Mouse (Mus musculus): ENCODE results near the gene 1700122O11Rik. TPM values are rescaled to one million over a fixed set of nuclear protein-coding genes. Genes with fewer than 3 reads are reported as not detected.

1700122O11Rik gene
- polyA plus RNA-seq, 1 experiment from 2014 or later: not detected

- Histone ChIP-seq H3K27ac (ENCODE audit: low read depth, low read length) (no peak overlapping the region), H3K4me2 (ENCODE audit: low read depth, low read length) (peak overlapping the region; percentile 67), H3K27me3 (ENCODE audit: control insufficient read depth, insufficient read depth, low read length) (no peaks in the 10 kb centered on the region), H3K9ac (replicated peaks; ENCODE audit: low read depth, low read length) (peak overlapping the region; percentile 41; the same call in 1 of the 2 replicates), H3K4me1 (ENCODE audit: control insufficient read depth, insufficient read depth, low read length) (peaks cover 16% of the 10 kb centered on the region), H3K4me3 (ENCODE audit: low read depth, low read length) (peak overlapping the region; percentile 22), H3K36me3 (ENCODE audit: control insufficient read depth, insufficient read depth, low read length) (no peaks in the 10 kb centered on the region), H3K9me3 (ENCODE audit: control insufficient read depth, low read length) (no peaks in the 10 kb centered on the region)
- WGBS: 5% methylated on average over 35 of the region's 42 CpGs
- ATAC-seq (ENCODE audit: low read depth): peak; percentile 74
Measured at GRCm38 (mm10) chr17:48031521-48032430, 6.3 kb downstream of the 1700122O11Rik start.

- no peak for ATAC-seq (ENCODE audit: low read depth)
- Histone ChIP-seq H3K9me3 (ENCODE audit: control insufficient read depth, low read length) (no peaks in the 10 kb centered on the region), H3K27ac (ENCODE audit: low read depth, low read length) (no peak overlapping the region), H3K27me3 (ENCODE audit: control insufficient read depth, insufficient read depth, low read length) (no peaks in the 10 kb centered on the region), H3K4me1 (ENCODE audit: control insufficient read depth, insufficient read depth, low read length) (peaks cover 16% of the 10 kb centered on the region), H3K36me3 (ENCODE audit: control insufficient read depth, insufficient read depth, low read length) (no peaks in the 10 kb centered on the region), H3K4me3 (ENCODE audit: low read depth, low read length) (no peak overlapping the region), H3K4me2 (ENCODE audit: low read depth, low read length) (no peak overlapping the region), H3K9ac (replicated peaks; ENCODE audit: low read depth, low read length) (no peak overlapping the region)
- WGBS: 10% methylated on average over 12 of the region's 12 CpGs
Measured at GRCm38 (mm10) chr17:48029241-48029640, 8.9 kb downstream of the 1700122O11Rik start.

GRCm38 (mm10) chr17:48028250-48028649, 9.8 kb downstream of the 1700122O11Rik start:
- WGBS: 81% methylated on average over 5 of the region's 5 CpGs
- Histone ChIP-seq H3K36me3 (ENCODE audit: control insufficient read depth, insufficient read depth, low read length) (no peaks in the 10 kb centered on the region), H3K27ac (ENCODE audit: low read depth, low read length) (no peak overlapping the region), H3K4me1 (ENCODE audit: control insufficient read depth, insufficient read depth, low read length) (peaks cover 16% of the 10 kb centered on the region), H3K27me3 (ENCODE audit: control insufficient read depth, insufficient read depth, low read length) (no peaks in the 10 kb centered on the region), H3K9me3 (ENCODE audit: control insufficient read depth, low read length) (no peaks in the 10 kb centered on the region), H3K4me3 (ENCODE audit: low read depth, low read length) (no peak overlapping the region), H3K4me2 (ENCODE audit: low read depth, low read length) (no peak overlapping the region), H3K9ac (replicated peaks; ENCODE audit: low read depth, low read length) (no peak overlapping the region)
- ATAC-seq (ENCODE audit: low read depth): no peak

GRCm38 (mm10) chr17:48027677-48028076, 10.4 kb downstream of the 1700122O11Rik start:
- H3K27me3 ChIP-seq (ENCODE audit: control insufficient read depth, insufficient read depth, low read length): no peaks in the 10 kb centered on the region
- WGBS: 43% methylated on average over 6 of the region's 6 CpGs
- H3K4me2 ChIP-seq (ENCODE audit: low read depth, low read length): no peak overlapping the region
- H3K4me1 ChIP-seq (ENCODE audit: control insufficient read depth, insufficient read depth, low read length): peaks cover 16% of the 10 kb centered on the region
- H3K4me3 ChIP-seq (ENCODE audit: low read depth, low read length): no peak overlapping the region
- no peak overlapping the region for H3K27ac ChIP-seq (ENCODE audit: low read depth, low read length)
- H3K9me3 ChIP-seq (ENCODE audit: control insufficient read depth, low read length): no peaks in the 10 kb centered on the region
- H3K36me3 ChIP-seq (ENCODE audit: control insufficient read depth, insufficient read depth, low read length): no peaks in the 10 kb centered on the region
- H3K9ac ChIP-seq (replicated peaks; ENCODE audit: low read depth, low read length): no peak overlapping the region
- ATAC-seq (ENCODE audit: low read depth): no peak

- Histone ChIP-seq H3K9me3 (ENCODE audit: control insufficient read depth, low read length) (no peaks in the 10 kb centered on the region), H3K9ac (replicated peaks; ENCODE audit: low read depth, low read length) (no peak overlapping the region), H3K36me3 (ENCODE audit: control insufficient read depth, insufficient read depth, low read length) (no peaks in the 10 kb centered on the region), H3K4me2 (ENCODE audit: low read depth, low read length) (no peak overlapping the region), H3K4me3 (ENCODE audit: low read depth, low read length) (no peak overlapping the region), H3K27ac (ENCODE audit: low read depth, low read length) (no peak overlapping the region), H3K4me1 (ENCODE audit: control insufficient read depth, insufficient read depth, low read length) (peaks cover 16% of the 10 kb centered on the region), H3K27me3 (ENCODE audit: control insufficient read depth, insufficient read depth, low read length) (no peaks in the 10 kb centered on the region)
- WGBS: 96% methylated on average over 5 of the region's 5 CpGs
- ATAC-seq (ENCODE audit: low read depth): no peak
Measured at GRCm38 (mm10) chr17:48027019-48027418, 11.1 kb downstream of the 1700122O11Rik start.

- ATAC-seq (ENCODE audit: low read depth): no peak
- WGBS: 80% methylated on average over 8 of the region's 8 CpGs
Measured at GRCm38 (mm10) chr17:48024045-48024444, 14.0 kb downstream of the 1700122O11Rik start.

GRCm38 (mm10) chr17:48019585-48019984, 18.5 kb downstream of the 1700122O11Rik start:
- no peak overlapping the region for H3K27ac ChIP-seq (ENCODE audit: low read depth, low read length)
- H3K27me3 ChIP-seq (ENCODE audit: control insufficient read depth, insufficient read depth, low read length): no peaks in the 10 kb centered on the region; the same call in 1 of the 2 replicates
- H3K9ac ChIP-seq (replicated peaks; ENCODE audit: low read depth, low read length): no peak overlapping the region
- no peaks in the 10 kb centered on the region for H3K9me3 ChIP-seq (ENCODE audit: control insufficient read depth, low read length)
- WGBS: 31% methylated on average over 2 of the region's 2 CpGs
- no peak overlapping the region for H3K4me3 ChIP-seq (ENCODE audit: low read depth, low read length)
- no peak for ATAC-seq (ENCODE audit: low read depth)
- no peaks in the 10 kb centered on the region for H3K4me1 ChIP-seq (ENCODE audit: control insufficient read depth, insufficient read depth, low read length)
- H3K36me3 ChIP-seq (ENCODE audit: control insufficient read depth, insufficient read depth, low read length): no peaks in the 10 kb centered on the region
- no peak overlapping the region for H3K4me2 ChIP-seq (ENCODE audit: low read depth, low read length)

More at GRCm38 (mm10) chr17:48024045-48024444, 14.0 kb downstream of the 1700122O11Rik start:
- H3K4me3 ChIP-seq (ENCODE audit: low read depth, low read length): no peak overlapping the region
- H3K4me1 ChIP-seq (ENCODE audit: control insufficient read depth, insufficient read depth, low read length): 0 out of 2 replicates have a peak, but pooled peaks cover 1% of the 10 kb centered on the region
- H3K27me3 ChIP-seq (ENCODE audit: control insufficient read depth, insufficient read depth, low read length): no peaks in the 10 kb centered on the region
- no peak overlapping the region for H3K9ac ChIP-seq (replicated peaks; ENCODE audit: low read depth, low read length)
- H3K27ac ChIP-seq (ENCODE audit: low read depth, low read length): no peak overlapping the region
- no peaks in the 10 kb centered on the region for H3K9me3 ChIP-seq (ENCODE audit: control insufficient read depth, low read length)
- H3K4me2 ChIP-seq (ENCODE audit: low read depth, low read length): no peak overlapping the region
- H3K36me3 ChIP-seq (ENCODE audit: control insufficient read depth, insufficient read depth, low read length): no peaks in the 10 kb centered on the region

- Histone ChIP-seq H3K9me3 (ENCODE audit: control insufficient read depth, low read length) (no peaks in the 10 kb centered on the region), H3K4me1 (ENCODE audit: control insufficient read depth, insufficient read depth, low read length) (no peaks in the 10 kb centered on the region), H3K4me2 (ENCODE audit: low read depth, low read length) (no peak overlapping the region), H3K27me3 (ENCODE audit: control insufficient read depth, insufficient read depth, low read length) (no peaks in the 10 kb centered on the region; the same call in 1 of the 2 replicates), H3K27ac (ENCODE audit: low read depth, low read length) (no peak overlapping the region), H3K36me3 (ENCODE audit: control insufficient read depth, insufficient read depth, low read length) (no peaks in the 10 kb centered on the region), H3K9ac (replicated peaks; ENCODE audit: low read depth, low read length) (no peak overlapping the region), H3K4me3 (ENCODE audit: low read depth, low read length) (no peak overlapping the region)
- WGBS: 76% methylated on average over 5 of the region's 5 CpGs
- ATAC-seq (ENCODE audit: low read depth): no peak
Measured at GRCm38 (mm10) chr17:48016566-48016965, 21.5 kb downstream of the 1700122O11Rik start.

- no peak for ATAC-seq (ENCODE audit: low read depth)
- H3K36me3 ChIP-seq (ENCODE audit: control insufficient read depth, insufficient read depth, low read length): no peaks in the 10 kb centered on the region
- H3K9ac ChIP-seq (replicated peaks; ENCODE audit: low read depth, low read length): no peak overlapping the region
- H3K4me1 ChIP-seq (ENCODE audit: control insufficient read depth, insufficient read depth, low read length): 0 out of 2 replicates have a peak, but pooled peaks cover 4% of the 10 kb centered on the region
- H3K9me3 ChIP-seq (ENCODE audit: control insufficient read depth, low read length): no peaks in the 10 kb centered on the region
- no peaks in the 10 kb centered on the region for H3K27me3 ChIP-seq (ENCODE audit: control insufficient read depth, insufficient read depth, low read length)
- WGBS: 58% methylated on average over 10 of the region's 10 CpGs
- H3K4me2 ChIP-seq (ENCODE audit: low read depth, low read length): no peak overlapping the region
- no peak overlapping the region for H3K4me3 ChIP-seq (ENCODE audit: low read depth, low read length)
- H3K27ac ChIP-seq (ENCODE audit: low read depth, low read length): no peak overlapping the region
Measured at GRCm38 (mm10) chr17:48012561-48012960, 25.5 kb downstream of the 1700122O11Rik start.
